22 mouse cellular contexts compared by ENCODE assay signal in genomic region chr11:43313996-43314395, GRCm38 (mm10).
A peak's percentile ranks its signal among the peaks of the same experiment; 100 is the strongest.
DNase-seq lines count a peak whose midpoint lies in the region; ATAC-seq lines count a peak whose summit lies in the region.
"Had no signal": no experiment of that assay in that cellular context is flagged by ENCODE, and none has a peak within 500 bp of the region (broad histone marks: within the 10 kb centered on the region; RNA-seq: fewer than 3 reads in every experiment).

No protein-coding gene starts in this region.

- H3K4me3 ChIP-seq in kidney, embryonic 16.5 days (ENCODE audit: low read length) = no peak overlapping the region
- H3K4me3 ChIP-seq: embryonic facial prominence, embryonic 12.5 days; forebrain, embryonic 12.5 days; gastrocnemius, adult 2 months; heart, embryonic 10.5 days; hindbrain, embryonic 12.5 days had no signal

- no peak overlapping the region for H3K4me2 ChIP-seq in kidney, embryonic 16.5 days (replicated peaks; ENCODE audit: low read depth, low read length)
- H3K4me2 ChIP-seq: embryonic facial prominence, embryonic 12.5 days; forebrain, embryonic 12.5 days; hindbrain, embryonic 12.5 days had no signal

- peak; percentile 81 for DNase-seq in brain, adult 2 months (ENCODE audit: low read depth, low spot score)
- DNase-seq in cerebellum, adult 11 months = peak; percentile 25
- DNase-seq in cerebellum, adult 8-10 months = peak; percentile 15
- DNase-seq in cerebellum, postnatal 14 days = peak; percentile 17 to 40
- DNase-seq in frontal cortex, adult 2 months (ENCODE audit: extremely low spot score in 1 of 2, low spot score in 1 of 2) = no peak
- no peak for DNase-seq in spleen, adult 12 weeks (ENCODE audit: low spot score)
- DNase-seq: adrenal gland, adult 8-10 months; adrenal gland, postnatal 36 days; forebrain, postnatal 0 days; gastrocnemius, adult 2 months; heart, adult 18-20 months; heart, postnatal 10 days; heart, postnatal 4 days; kidney, adult 8-10 months had no signal

- H3K4me1 ChIP-seq in kidney, embryonic 16.5 days (ENCODE audit: insufficient read depth, low read length) = no peaks in the 10 kb centered on the region
- H3K4me1 ChIP-seq: embryonic facial prominence, embryonic 12.5 days; heart, embryonic 10.5 days; hindbrain, embryonic 12.5 days had no signal

- no peak overlapping the region for H3K9ac ChIP-seq in kidney, embryonic 16.5 days (replicated peaks; ENCODE audit: low read length)
- H3K9ac ChIP-seq: embryonic facial prominence, embryonic 12.5 days; forebrain, embryonic 12.5 days; forebrain, postnatal 0 days; hindbrain, embryonic 12.5 days had no signal

- H3K36me3 ChIP-seq in kidney, embryonic 16.5 days (ENCODE audit: insufficient read depth, low read length) = no peaks in the 10 kb centered on the region
- H3K36me3 ChIP-seq: embryonic facial prominence, embryonic 12.5 days; forebrain, embryonic 12.5 days; heart, embryonic 10.5 days; hindbrain, embryonic 12.5 days had no signal

- ATAC-seq in kidney, embryonic 16.5 days (ENCODE audit: low FRiP score, low TSS enrichment) = no peak
- ATAC-seq: forebrain, postnatal 0 days; hindbrain, embryonic 16.5 days; inflammation-experienced regulatory T-cells, adult 6 months; intestine, postnatal 0 days had no signal

- no peak overlapping the region for H3K27ac ChIP-seq in kidney, embryonic 16.5 days (ENCODE audit: low read length)
- H3K27ac ChIP-seq: embryonic facial prominence, embryonic 12.5 days; forebrain, embryonic 12.5 days; gastrocnemius, adult 2 months; heart, embryonic 10.5 days; hindbrain, embryonic 12.5 days had no signal

- H3K9me3 ChIP-seq in kidney, embryonic 16.5 days (ENCODE audit: low read length) = no peaks in the 10 kb centered on the region
- H3K9me3 ChIP-seq: embryonic facial prominence, embryonic 12.5 days; forebrain, embryonic 12.5 days; heart, embryonic 10.5 days; hindbrain, embryonic 12.5 days had no signal

- WGBS in kidney, embryonic 16.5 days = 90% methylated on average over 4 of the region's 4 CpGs

- H3K27me3 ChIP-seq in kidney, embryonic 16.5 days (ENCODE audit: insufficient read depth, low read length) = no peaks in the 10 kb centered on the region
- H3K27me3 ChIP-seq: embryonic facial prominence, embryonic 12.5 days; forebrain, embryonic 12.5 days; hindbrain, embryonic 12.5 days had no signal

Comparison
In these comparisons a context has a peak if more than half of its experiments do, and no peak if none do; other contexts are left out.
1. DNase-seq: peak in brain, adult 2 months (single experiment), cerebellum, adult 11 months (single experiment), cerebellum, adult 8-10 months (single experiment) and cerebellum, postnatal 14 days (2 of 2); none in frontal cortex, adult 2 months (0 of 2) and spleen, adult 12 weeks (single experiment).